Mouse (Mus musculus): Measurements from ENCODE around the gene Polr2b.

Gene Polr2b

GRCm38 (mm10) chr5:77385900-77386595 lies 76.1 kb downstream of the Polr2b start:
- no peak for DNase-seq (ENCODE audit: extremely low read depth, low read depth, low spot score)

- DNase-seq (ENCODE audit: extremely low read depth, low read depth, low spot score): no peak
Observed at GRCm38 (mm10) chr5:77386596-77387413, 76.9 kb downstream of the Polr2b start.

GRCm38 (mm10) chr5:77387414-77387704 lies 77.4 kb downstream of the Polr2b start:
- no peak for DNase-seq (ENCODE audit: extremely low read depth, low read depth, low spot score)

- no peak for DNase-seq (ENCODE audit: extremely low read depth, low read depth, low spot score)
Observed at GRCm38 (mm10) chr5:77388359-77388758, 78.4 kb downstream of the Polr2b start.

GRCm38 (mm10) chr5:77390272-77390671 lies 80.3 kb downstream of the Polr2b start:
- DNase-seq (ENCODE audit: extremely low read depth, low read depth, low spot score): no peak

- DNase-seq (ENCODE audit: extremely low read depth, low read depth, low spot score): no peak
Observed at GRCm38 (mm10) chr5:77393094-77393619, 83.2 kb downstream of the Polr2b start.

GRCm38 (mm10) chr5:77393990-77394618 lies 84.2 kb downstream of the Polr2b start:
- no peak for DNase-seq (ENCODE audit: extremely low read depth, low read depth, low spot score)

GRCm38 (mm10) chr5:77398285-77399057 lies 88.5 kb downstream of the Polr2b start:
- DNase-seq (ENCODE audit: extremely low read depth, low read depth, low spot score): no peak
